Mouse (Mus musculus) midbrain, embryonic 14.5 days (tissue): Measurements from ENCODE around the gene Wdr19. TPM values are rescaled to one million over a fixed set of nuclear protein-coding genes. Genes with fewer than 3 reads are reported as not detected.
"Not testable (repeated sequence)": the region's sequence is repeated elsewhere in the genome, so short reads cannot be mapped to it uniquely, and the experiment has no call there.

ENCODE experiments used
- ATAC-seq: fragments of 200-750 bp; cut with Nextera tagmentation; 2 replicates; pipeline ENCODE4 v1.8.0; 2017; ENCODE audit warnings: moderate number of reproducible peaks, moderate library complexity; ENCODE audit not compliant: low FRiP score, low TSS enrichment
- DNase-seq: peaks from one replicate; pipeline ENCODE4 v3.0.0-alpha.2; 2015
- H3K27ac ChIP-seq: fragments of 300-500 bp; sonication (generic); replicated peaks from 2 replicates; pipeline ENCODE4 v1.5.1; 2014; ENCODE audit warnings: mild to moderate bottlenecking, low read depth, low read length, moderate library complexity
- H3K27me3 ChIP-seq: fragments of 300-500 bp; sonication (generic); 2 replicates; pipeline ENCODE4 v1.6.1; 2014; ENCODE audit warnings: low read length, control low read depth, mixed read lengths; ENCODE audit not compliant: control insufficient read depth, insufficient read depth
- H3K36me3 ChIP-seq: fragments of 300-500 bp; sonication (generic); 2 replicates; pipeline ENCODE4 v1.6.1; 2014; ENCODE audit warnings: low read length, control low read depth; ENCODE audit not compliant: control insufficient read depth, insufficient read depth
- H3K4me1 ChIP-seq: fragments of 300-500 bp; sonication (generic); 2 replicates; pipeline ENCODE4 v1.6.1; 2014; ENCODE audit warnings: mild to moderate bottlenecking, antibody characterized with exemption, low read length, control low read depth; ENCODE audit not compliant: control insufficient read depth, insufficient read depth
- H3K4me2 ChIP-seq: fragments of 300-500 bp; sonication (generic); 2 replicates; pipeline ENCODE4 v1.6.1; 2014; ENCODE audit warnings: mild to moderate bottlenecking, low read length, moderate library complexity
- H3K4me3 ChIP-seq: fragments of 300-500 bp; sonication (generic); replicated peaks from 2 replicates; pipeline ENCODE4 v1.5.1; 2014; ENCODE audit warnings: low read depth, low read length
- H3K9ac ChIP-seq: fragments of 300-500 bp; sonication (generic); replicated peaks from 2 replicates; pipeline ENCODE4 v1.6.1; 2014; ENCODE audit warnings: mild to moderate bottlenecking, low read length, moderate library complexity
- H3K9me3 ChIP-seq: fragments of 300-500 bp; sonication (generic); 2 replicates; pipeline ENCODE4 v1.6.1; 2016; ENCODE audit warnings: low read length, control low read depth, mixed read lengths; ENCODE audit not compliant: control insufficient read depth
- WGBS: fragments of 180-500 bp; shearing (Covaris S2); extraction: QIAGEN DNeasy Blood & Tissue Kit; methylation state at CpG from one replicate; pipeline ENCODE4 v1.1.7; 2014; 5-methylcytosine and 5-hydroxymethylcytosine counted together
- polyA plus RNA-seq: library from polyadenylated mRNA; unstranded; fragments of >200 nt; fragmentation: Nextera tagmentation; extraction: Ambion mirVana; gene quantifications from 2 replicates; pipeline ENCODE4 v1.2.1, GENCODE M21; 2014

The Wdr19 gene
- polyA plus RNA-seq, 1 experiment from 2014 or later: 18.3 TPM

GRCm38 (mm10) chr5:65299623-65300022 is 100.1 kb downstream of the Wdr19 start:
- WGBS: 92% methylated on average over 1 of the region's 1 CpGs

GRCm38 (mm10) chr5:65300121-65300520 is 100.6 kb downstream of the Wdr19 start:
- no peaks in the 10 kb centered on the region for H3K9me3 ChIP-seq
- H3K4me2 ChIP-seq: no peak overlapping the region
- peaks cover 18% of the 10 kb centered on the region; the same call in 1 of the 2 replicates for H3K36me3 ChIP-seq
- H3K27me3 ChIP-seq: no peaks in the 10 kb centered on the region
- no peak for DNase-seq
- H3K4me3 ChIP-seq: no peak overlapping the region
- no peaks in the 10 kb centered on the region for H3K4me1 ChIP-seq
- no peak overlapping the region for H3K27ac ChIP-seq
- WGBS: 94% methylated on average over 9 of the region's 9 CpGs
- no peak for ATAC-seq
- no peak overlapping the region for H3K9ac ChIP-seq

More at GRCm38 (mm10) chr5:65299623-65300022, 100.1 kb downstream of the Wdr19 start:
- not testable (repeated sequence) for H3K27ac ChIP-seq, DNase-seq, H3K9me3 ChIP-seq, ATAC-seq, H3K4me3 ChIP-seq, H3K4me1 ChIP-seq, H3K4me2 ChIP-seq, H3K27me3 ChIP-seq, H3K9ac ChIP-seq
- peaks cover 18% of the 10 kb centered on the region; the same call in 1 of the 2 replicates for H3K36me3 ChIP-seq

- no peaks in the 10 kb centered on the region for H3K9me3 ChIP-seq
- ATAC-seq (no peak), DNase-seq (no peak)
- no peaks in the 10 kb centered on the region for H3K27me3 ChIP-seq
- no peak overlapping the region for H3K4me3 ChIP-seq
- H3K4me1 ChIP-seq: no peaks in the 10 kb centered on the region
- 87% methylated on average over 9 of the region's 9 CpGs for WGBS
- H3K4me2 ChIP-seq: no peak overlapping the region
- H3K9ac ChIP-seq: no peak overlapping the region
- H3K36me3 ChIP-seq: peaks cover 17% of the 10 kb centered on the region; the same call in 1 of the 2 replicates
- H3K27ac ChIP-seq: no peak overlapping the region
These were observed 106.0 kb downstream of the Wdr19 start for GRCm38 (mm10) chr5:65305516-65305915.

GRCm38 (mm10) chr5:65308208-65308607 is 108.7 kb downstream of the Wdr19 start:
- WGBS: 96% methylated on average over 7 of the region's 7 CpGs
- H3K4me1 ChIP-seq: no peaks in the 10 kb centered on the region
- no peak overlapping the region for H3K27ac ChIP-seq
- H3K27me3 ChIP-seq: no peaks in the 10 kb centered on the region
- no peak overlapping the region for H3K4me3 ChIP-seq
- no peaks in the 10 kb centered on the region for H3K9me3 ChIP-seq
- no peak overlapping the region for H3K4me2 ChIP-seq
- peaks cover 16% of the 10 kb centered on the region for H3K36me3 ChIP-seq
- ATAC-seq (no peak), DNase-seq (no peak)
- H3K9ac ChIP-seq: no peak overlapping the region

- DNase-seq (no peak), ATAC-seq (no peak)
- no peak overlapping the region for H3K27ac ChIP-seq
- no peaks in the 10 kb centered on the region for H3K27me3 ChIP-seq
- WGBS: 97% methylated on average over 3 of the region's 3 CpGs
- H3K4me1 ChIP-seq: no peaks in the 10 kb centered on the region
- H3K4me2 ChIP-seq: no peak overlapping the region
- H3K9ac ChIP-seq: no peak overlapping the region
- no peak overlapping the region for H3K4me3 ChIP-seq
- H3K9me3 ChIP-seq: no peaks in the 10 kb centered on the region
- peaks cover 16% of the 10 kb centered on the region for H3K36me3 ChIP-seq
These were observed 109.4 kb downstream of the Wdr19 start for GRCm38 (mm10) chr5:65308866-65309265.

Other genes starting within 250 kb of the Wdr19 start
- 0.07 and 0.25 TPM in 2 replicates for gene Tlr6, start 239.6 kb upstream of the Wdr19 start, polyA plus RNA-seq
- gene Fam114a1, start 229.6 kb upstream of the Wdr19 start, polyA plus RNA-seq: 1.6 and 6.2 TPM in 2 replicates
- not detected in 2 replicates for gene Tmem156, start 107.6 kb upstream of the Wdr19 start, polyA plus RNA-seq
- 41.3 and 49.2 TPM in 2 replicates for gene Klhl5, start 92.2 kb upstream of the Wdr19 start, polyA plus RNA-seq
- 23.3 and 34.8 TPM in 2 replicates for gene Rfc1, start 136.0 kb downstream of the Wdr19 start, polyA plus RNA-seq
- 0.12 TPM in 2 replicates for gene Klb, start 148.6 kb downstream of the Wdr19 start, polyA plus RNA-seq
- gene Rpl9, start 191.7 kb downstream of the Wdr19 start, polyA plus RNA-seq: 669 and 719 TPM in 2 replicates
- 61.7 and 66.2 TPM in 2 replicates for gene Lias, start 191.8 kb downstream of the Wdr19 start, polyA plus RNA-seq
- gene Ugdh, start 236.3 kb downstream of the Wdr19 start, polyA plus RNA-seq: 37.0 and 46.0 TPM in 2 replicates